Mouse (Mus musculus) cerebellum, adult 2 months (tissue): ENCODE data around the gene Wdfy2.

Source experiments
- CTCF ChIP-seq: fragments of 200-500 bp; IDR thresholded peaks from 2 replicates; pipeline ENCODE4 v1.5.1; 2011; ENCODE audit warnings: low read depth, mild to moderate bottlenecking, control low read depth, low read length, moderate library complexity, borderline replicate concordance; ENCODE audit not compliant: insufficient read depth
- POLR2A ChIP-seq: fragments of 200-500 bp; IDR thresholded peaks from 2 replicates; pipeline ENCODE4 v1.6.1; 2011; ENCODE audit warnings: low read length, control low read depth, borderline replicate concordance; ENCODE audit not compliant: insufficient read depth

GRCm38 (mm10) chr14:62864254-62864653 lies 26.8 kb downstream of the Wdfy2 start:
- TF ChIP-seq POLR2A (no peak), CTCF (no peak)
